Mouse (Mus musculus) kidney, adult 9 months (tissue): ENCODE results near the gene Agpat2.
A peak's percentile ranks its signal among the peaks of the same experiment; 100 is the strongest.

Source experiments
- DNase-seq: peaks from one replicate; pipeline ENCODE4 v3.0.0; 2022

Gene Agpat2

GRCm38 (mm10) chr2:26625419-26625818 is 21.2 kb upstream of the Agpat2 start:
- DNase-seq: no peak

GRCm38 (mm10) chr2:26622984-26623383 is 18.8 kb upstream of the Agpat2 start:
- no peak for DNase-seq

- DNase-seq: no peak
Observed at GRCm38 (mm10) chr2:26621246-26621645, 17.0 kb upstream of the Agpat2 start.

- DNase-seq: no peak
Observed at GRCm38 (mm10) chr2:26617928-26618327, 13.7 kb upstream of the Agpat2 start.

GRCm38 (mm10) chr2:26617331-26617730 is 13.1 kb upstream of the Agpat2 start:
- DNase-seq: no peak

GRCm38 (mm10) chr2:26615459-26616124 is 11.4 kb upstream of the Agpat2 start:
- no peak for DNase-seq

- DNase-seq: no peak
Observed at GRCm38 (mm10) chr2:26614903-26615302, 10.7 kb upstream of the Agpat2 start.

- no peak for DNase-seq
Observed at GRCm38 (mm10) chr2:26611896-26612295, 7.7 kb upstream of the Agpat2 start.

GRCm38 (mm10) chr2:26611054-26611453 is 6.8 kb upstream of the Agpat2 start:
- DNase-seq: no peak

- no peak for DNase-seq
Observed at GRCm38 (mm10) chr2:26610526-26610925, 6.3 kb upstream of the Agpat2 start.

- no peak for DNase-seq
Observed at GRCm38 (mm10) chr2:26609261-26609661, 5.0 kb upstream of the Agpat2 start.

GRCm38 (mm10) chr2:26608781-26609180 is 4.6 kb upstream of the Agpat2 start:
- no peak for DNase-seq

GRCm38 (mm10) chr2:26607056-26607910 is 3.1 kb upstream of the Agpat2 start:
- DNase-seq: no peak

- DNase-seq: no peak
Observed at GRCm38 (mm10) chr2:26606579-26606978, 2.4 kb upstream of the Agpat2 start.

GRCm38 (mm10) chr2:26605331-26605730 is 1.1 kb upstream of the Agpat2 start:
- DNase-seq: no peak

- no peak for DNase-seq
Observed at GRCm38 (mm10) chr2:26603159-26603558, 1.1 kb downstream of the Agpat2 start.

- no peak for DNase-seq
Observed at GRCm38 (mm10) chr2:26602631-26603030, 1.6 kb downstream of the Agpat2 start.

- DNase-seq: no peak
Observed at GRCm38 (mm10) chr2:26601595-26601994, 2.6 kb downstream of the Agpat2 start.

GRCm38 (mm10) chr2:26600664-26601063 is 3.6 kb downstream of the Agpat2 start:
- DNase-seq: no peak

GRCm38 (mm10) chr2:26599965-26600364 is 4.3 kb downstream of the Agpat2 start:
- DNase-seq: peak; percentile 72

GRCm38 (mm10) chr2:26598462-26598861 is 5.8 kb downstream of the Agpat2 start:
- DNase-seq: no peak

GRCm38 (mm10) chr2:26597810-26598209 is 6.4 kb downstream of the Agpat2 start:
- DNase-seq: no peak

GRCm38 (mm10) chr2:26596898-26597297 is 7.3 kb downstream of the Agpat2 start:
- no peak for DNase-seq

- DNase-seq: no peak
Observed at GRCm38 (mm10) chr2:26595725-26596435, 8.3 kb downstream of the Agpat2 start.
